Mouse (Mus musculus) kidney, adult 2 months (tissue): ENCODE data around the gene Pdlim4. TPM values are rescaled to one million over a fixed set of nuclear protein-coding genes. Genes with fewer than 3 reads are reported as not detected.

Source experiments
- DNase-seq: peaks from one replicate; pipeline ENCODE4 v3.0.0; 2021
- H3K27ac ChIP-seq: fragments of 200-500 bp; 2 replicates; pipeline ENCODE4 v1.5.1; 2012; ENCODE audit warnings: low read depth, low read length, control low read depth, inconsistent platforms; ENCODE audit not compliant: insufficient read depth
- H3K27me3 ChIP-seq: fragments of 200-500 bp; replicated peaks from 2 replicates; pipeline ENCODE4 v1.6.1; 2012; ENCODE audit warnings: mild to moderate bottlenecking, moderate library complexity, low read length, inconsistent platforms; ENCODE audit not compliant: control insufficient read depth, insufficient read depth
- H3K36me3 ChIP-seq: fragments of 200-500 bp; 2 replicates; pipeline ENCODE4 v1.6.1; 2012; ENCODE audit warnings: mild to moderate bottlenecking, moderate library complexity, low read length, inconsistent platforms; ENCODE audit not compliant: control insufficient read depth, insufficient read depth
- H3K4me1 ChIP-seq: fragments of 200-500 bp; 2 replicates; pipeline ENCODE4 v1.6.1; 2011; ENCODE audit warnings: low read length; ENCODE audit not compliant: control insufficient read depth, insufficient read depth
- H3K4me3 ChIP-seq: fragments of 200-500 bp; 2 replicates; pipeline ENCODE4 v1.5.1; 2011; ENCODE audit warnings: mild to moderate bottlenecking, low read depth, low read length, control low read depth; ENCODE audit not compliant: insufficient read depth
- CTCF ChIP-seq: fragments of 200-500 bp; conservative IDR thresholded peaks from 2 replicates; pipeline ENCODE4 v1.5.1; 2011; ENCODE audit warnings: low read depth, mild to moderate bottlenecking, control low read depth, low read length, moderate library complexity, mixed read lengths; ENCODE audit not compliant: insufficient read depth, insufficient read length
- POLR2A ChIP-seq: fragments of 200-500 bp; IDR thresholded peaks from one replicate; pipeline ENCODE4 v1.6.1; 2011; ENCODE audit warnings: low read depth, low read length, control low read depth
- WGBS: fragments of 180-500 bp; shearing (Covaris S2); methylation state at CpG from one replicate; pipeline ENCODE4 v1.1.7; 2018; 5-methylcytosine and 5-hydroxymethylcytosine counted together
- polyA plus RNA-seq: library from polyadenylated mRNA; depleted of rRNA; stranded (reverse); fragments of >200 nt; gene quantifications from 2 replicates; pipeline ENCODE4 v1.2.3, GENCODE M21; 2012

Pdlim4 gene
- polyA plus RNA-seq, 1 experiment, result 13.0 TPM

GRCm38 (mm10) chr11:54105011-54105410 lies 36.2 kb upstream of the Pdlim4 start:
- no peak for DNase-seq

GRCm38 (mm10) chr11:54102706-54103449 lies 34.1 kb upstream of the Pdlim4 start:
- no peak overlapping the region for H3K4me3 ChIP-seq
- TF ChIP-seq POLR2A (no peak), CTCF (no peak)
- H3K4me1 ChIP-seq, result 0 out of 2 replicates have a peak, but pooled peaks cover 8% of the 10 kb centered on the region
- H3K27me3 ChIP-seq, result no peaks in the 10 kb centered on the region
- 91% methylated on average over 10 of the region's 10 CpGs for WGBS
- no peak for DNase-seq
- no peaks in the 10 kb centered on the region for H3K36me3 ChIP-seq
- H3K27ac ChIP-seq, result no peak overlapping the region

More at GRCm38 (mm10) chr11:54105011-54105410, 36.2 kb upstream of the Pdlim4 start:
- no peak for TF ChIP-seq POLR2A
- TF ChIP-seq CTCF, result no peak
- no peaks in the 10 kb centered on the region for H3K27me3 ChIP-seq
- no peak overlapping the region for H3K4me3 ChIP-seq
- no peak overlapping the region for H3K27ac ChIP-seq
- H3K36me3 ChIP-seq, result no peaks in the 10 kb centered on the region
- 91% methylated on average over 6 of the region's 6 CpGs for WGBS
- peaks cover 22% of the 10 kb centered on the region for H3K4me1 ChIP-seq

DNA sequence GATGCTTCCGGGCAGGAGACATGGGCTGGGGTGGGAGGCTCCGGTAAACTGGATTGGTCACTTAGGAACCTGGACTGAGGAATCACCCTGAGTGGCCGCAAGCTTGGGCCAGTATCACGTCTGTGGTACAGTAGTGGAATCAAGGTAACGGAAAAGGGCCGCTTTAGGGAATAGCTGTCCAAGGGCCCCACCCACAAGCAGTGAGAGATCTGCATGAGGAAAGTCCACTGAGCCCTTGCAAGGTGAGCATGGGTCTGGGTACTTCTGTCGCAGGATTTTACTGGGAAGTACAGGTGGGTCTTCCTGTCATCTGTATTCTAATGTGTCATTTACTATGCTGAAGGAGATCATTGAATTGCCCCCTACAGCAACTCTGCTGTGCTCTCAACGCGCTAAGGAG lies 32.9 kb upstream of the Pdlim4 start:
- Histone ChIP-seq H3K36me3 (no peaks in the 10 kb centered on the region), H3K4me1 (0 out of 2 replicates have a peak, but pooled peaks cover 8% of the 10 kb centered on the region), H3K4me3 (peak overlapping the region; percentile 58), H3K27ac (no peak overlapping the region), H3K27me3 (no peaks in the 10 kb centered on the region)
- no peak for DNase-seq
- TF ChIP-seq CTCF (no peak), POLR2A (no peak)
- 82% methylated on average over 9 of the region's 9 CpGs for WGBS

DNA sequence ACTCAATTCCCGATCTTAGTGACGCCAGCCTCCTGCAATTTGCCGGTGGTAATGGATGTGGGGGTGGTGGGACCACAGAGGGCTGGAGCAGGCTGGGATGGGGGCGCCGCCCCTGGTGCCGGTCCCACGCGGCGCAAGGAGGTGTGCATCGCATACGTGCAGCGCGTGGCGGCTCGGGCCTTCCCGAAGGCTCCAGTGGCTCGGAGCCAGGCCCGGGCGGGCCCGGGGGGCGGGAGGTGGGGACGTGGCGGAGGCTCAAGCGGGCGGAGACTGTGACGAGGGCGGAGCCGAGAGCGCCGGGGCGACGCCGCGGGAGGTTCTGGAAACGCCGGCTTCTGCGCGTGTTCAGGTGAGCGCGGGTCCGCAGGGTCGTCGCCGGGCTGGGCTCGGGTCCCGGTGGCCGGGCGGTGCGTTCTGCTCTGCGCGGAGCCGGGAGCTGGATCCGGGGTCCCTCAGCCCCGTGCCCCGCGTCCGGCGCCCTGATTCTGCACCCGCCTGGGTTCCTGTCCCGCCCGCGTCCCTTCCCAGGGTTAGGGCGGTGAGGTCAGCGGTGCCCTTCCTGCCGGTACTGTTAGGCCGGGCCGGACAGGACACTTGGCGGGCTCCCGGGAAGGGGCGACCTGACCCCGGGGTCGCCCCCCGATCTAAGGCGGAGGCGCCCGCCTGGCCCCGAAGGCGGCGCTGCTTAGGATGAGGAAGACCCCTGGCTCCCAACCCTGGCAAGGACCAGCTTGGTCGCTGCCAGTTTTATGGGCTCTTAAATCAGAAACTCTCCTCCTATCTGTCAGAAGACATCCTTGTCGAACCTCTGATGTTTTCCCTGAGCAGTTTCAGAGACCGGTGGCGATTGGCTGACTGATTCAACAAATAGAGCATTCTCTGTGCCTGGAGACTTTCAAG lies 32.1 kb upstream of the Pdlim4 start:
- DNase-seq, result peak; percentile 85
- peak overlapping the region; percentile 58 for H3K4me3 ChIP-seq

GRCm38 (mm10) chr11:54100045-54100691 lies 31.4 kb upstream of the Pdlim4 start, which contains the start of gene P4ha2:
Gene P4ha2 (plus strand): TSS chr11:54100095.
- DNase-seq, result no peak
- H3K27ac ChIP-seq, result no peak within 1 kb of the TSS
- peak within 1 kb of the TSS; percentile 58 for H3K4me3 ChIP-seq
- 57% methylated on average over 10 of the region's 10 CpGs for WGBS
- 0 out of 2 replicates have a peak, but pooled peaks cover 8% of the 10 kb centered on the region for H3K4me1 ChIP-seq
- H3K36me3 ChIP-seq, result no peaks in the 10 kb centered on the region
- no peaks in the 10 kb centered on the region for H3K27me3 ChIP-seq
- TF ChIP-seq CTCF (no peak), POLR2A (no peak)

More for the DNA sequence above, 32.1 kb upstream of the Pdlim4 start:
- Histone ChIP-seq H3K27me3 (no peaks in the 10 kb centered on the region), H3K36me3 (no peaks in the 10 kb centered on the region), H3K4me1 (0 out of 2 replicates have a peak, but pooled peaks cover 8% of the 10 kb centered on the region), H3K27ac (no peak overlapping the region)
- TF ChIP-seq CTCF (no peak), POLR2A (no peak)
- 1% methylated on average over 83 of the region's 83 CpGs for WGBS

DNA sequence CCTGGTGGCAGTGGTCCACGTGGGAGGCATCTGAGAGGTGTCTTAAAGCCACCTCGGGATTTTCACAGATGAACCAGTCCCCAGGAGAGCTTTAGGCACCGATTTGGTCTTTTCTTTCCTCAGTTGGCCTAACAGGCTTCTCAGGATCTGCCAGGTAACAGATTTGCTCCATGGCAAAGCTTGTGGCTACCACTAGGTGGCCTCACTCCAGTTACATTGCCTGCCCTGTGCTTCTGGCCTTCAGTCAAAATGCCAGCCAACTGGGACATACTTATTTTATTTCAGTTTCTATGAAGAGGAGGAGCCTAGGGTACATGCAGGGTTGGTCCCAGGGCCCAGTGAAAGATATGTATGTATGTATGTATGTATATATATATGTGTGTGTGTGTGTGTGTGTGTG lies 24.2 kb upstream of the Pdlim4 start:
- H3K27me3 ChIP-seq, result no peaks in the 10 kb centered on the region
- peak; percentile 67 for DNase-seq
- no peaks in the 10 kb centered on the region for H3K36me3 ChIP-seq

More for the DNA sequence above, 24.2 kb upstream of the Pdlim4 start:
- 13% methylated on average over 3 of the region's 3 CpGs for WGBS
- peak; percentile 89 for TF ChIP-seq CTCF
- TF ChIP-seq POLR2A, result no peak
- no peak overlapping the region for H3K4me3 ChIP-seq
- H3K4me1 ChIP-seq, result no peaks in the 10 kb centered on the region
- H3K27ac ChIP-seq, result no peak overlapping the region
